Mouse (Mus musculus): ENCODE results near the gene Apol10b. TPM values are rescaled to one million over a fixed set of nuclear protein-coding genes. Genes with fewer than 3 reads are reported as not detected.
"Not testable (repeated sequence)": the region's sequence is repeated elsewhere in the genome, so short reads cannot be mapped to it uniquely, and the experiment has no call there.

The Apol10b gene
- 1 to 10 TPM; 3.3 to 7.0 TPM for polyA plus RNA-seq (2017; shearing (Covaris generic))

DNA sequence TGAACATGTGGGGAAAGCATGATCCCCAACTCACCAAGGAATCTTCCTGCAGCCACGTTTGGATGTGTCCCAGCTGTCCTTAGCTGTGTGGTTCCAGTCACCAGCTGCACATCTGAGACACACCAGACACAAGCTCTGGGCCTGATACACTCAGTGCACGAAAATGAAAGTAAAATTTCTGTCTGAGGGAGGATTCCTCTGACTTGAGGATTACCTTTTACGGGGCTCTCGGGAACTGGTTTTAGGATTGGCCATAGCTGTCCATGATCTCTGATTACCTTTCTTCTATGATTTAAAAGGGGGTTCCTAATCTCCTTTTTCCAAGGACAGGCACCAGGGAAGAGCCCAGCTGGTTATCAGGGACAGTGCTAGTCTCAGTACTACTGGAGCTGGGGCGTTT, at the start of gene Apol10b:
Gene Apol10b, minus strand, starts transcription at position 165 of the 400 bp plus-strand sequence.
- no peak for ATAC-seq

DNA sequence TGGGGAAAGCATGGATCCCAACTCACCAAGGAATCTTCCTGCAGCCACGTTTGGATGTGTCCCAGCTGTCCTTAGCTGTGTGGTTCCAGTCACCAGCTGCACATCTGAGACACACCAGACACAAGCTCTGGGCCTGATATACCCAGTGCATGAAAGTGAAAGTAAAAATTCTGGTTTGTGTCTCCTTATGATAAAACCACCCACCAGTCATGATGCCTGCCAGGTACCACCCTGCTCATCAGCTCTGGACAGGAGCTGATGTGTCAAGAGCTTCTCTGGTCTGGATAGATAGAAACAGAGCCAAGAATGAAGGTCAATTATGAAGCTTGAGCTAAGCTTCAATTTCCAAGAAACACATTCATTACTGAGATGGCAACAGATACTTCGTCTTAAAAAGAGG, 47.3 kb upstream of the Apol10b start, which contains the start of gene Apol11b:
Gene Apol11b, minus strand, starts transcription at position 111 of the 400 bp plus-strand sequence.
- not testable (repeated sequence) for ATAC-seq

DNA sequence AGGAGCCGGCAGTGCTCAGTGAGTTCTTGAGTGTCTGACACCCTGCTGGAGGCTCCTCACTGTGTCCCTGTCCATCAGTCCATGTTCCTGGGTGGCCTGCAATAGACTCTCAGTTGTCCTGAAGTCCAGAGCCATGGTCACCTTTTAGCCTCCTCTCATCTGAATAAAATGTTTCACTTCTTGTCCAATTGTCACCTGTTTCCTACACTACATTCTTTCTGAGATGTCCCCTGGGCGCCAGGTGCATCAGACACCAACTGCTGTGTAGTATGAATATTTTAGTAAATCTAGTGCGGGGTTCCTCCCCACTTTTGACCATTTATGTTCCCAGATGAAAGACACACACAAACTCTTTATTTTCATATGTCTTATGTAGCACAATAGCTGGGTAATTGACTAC, 33.9 kb upstream of the Apol10b start:
- ATAC-seq, result not testable (repeated sequence)

DNA sequence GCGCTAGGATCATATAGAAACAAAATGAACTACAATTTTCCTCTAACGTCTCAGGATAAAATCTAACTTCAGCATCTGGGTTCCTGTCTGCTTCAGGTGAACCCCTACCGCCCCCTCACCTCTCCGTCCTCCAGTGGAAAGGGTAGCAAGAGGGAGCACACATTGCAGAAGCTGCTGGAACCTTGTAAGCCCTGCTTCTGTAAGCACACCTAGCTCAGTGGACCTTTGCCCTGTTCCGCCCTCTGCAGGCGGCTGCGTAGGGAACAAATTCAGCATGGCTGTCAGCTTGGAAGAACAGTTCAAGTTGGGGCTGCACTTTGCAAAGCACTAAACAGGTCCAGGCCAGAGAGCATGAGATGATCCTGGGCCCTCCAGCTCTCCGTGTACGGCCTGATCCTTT, 32.7 kb upstream of the Apol10b start:
- ATAC-seq, result not testable (repeated sequence)

DNA sequence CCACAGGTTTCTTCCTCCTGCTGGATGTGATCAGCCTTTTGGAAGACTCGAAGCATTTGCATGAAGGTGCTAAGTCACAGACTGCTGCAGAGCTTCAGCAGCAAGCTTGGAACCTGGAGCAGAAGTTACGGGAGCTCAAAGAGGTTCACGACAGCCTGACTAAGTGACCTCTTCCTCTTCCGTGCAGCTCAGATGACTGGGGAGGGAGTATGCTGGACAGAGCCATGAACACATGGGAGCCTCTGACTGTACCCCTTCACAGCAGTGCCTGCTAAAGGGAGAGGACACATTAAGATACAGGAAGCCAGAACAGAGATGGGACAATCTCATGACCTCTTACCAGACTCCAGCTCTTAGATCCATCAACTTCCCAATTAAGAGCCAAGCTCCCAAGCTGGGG, 30.5 kb upstream of the Apol10b start:
- ATAC-seq, result not testable (repeated sequence)

DNA sequence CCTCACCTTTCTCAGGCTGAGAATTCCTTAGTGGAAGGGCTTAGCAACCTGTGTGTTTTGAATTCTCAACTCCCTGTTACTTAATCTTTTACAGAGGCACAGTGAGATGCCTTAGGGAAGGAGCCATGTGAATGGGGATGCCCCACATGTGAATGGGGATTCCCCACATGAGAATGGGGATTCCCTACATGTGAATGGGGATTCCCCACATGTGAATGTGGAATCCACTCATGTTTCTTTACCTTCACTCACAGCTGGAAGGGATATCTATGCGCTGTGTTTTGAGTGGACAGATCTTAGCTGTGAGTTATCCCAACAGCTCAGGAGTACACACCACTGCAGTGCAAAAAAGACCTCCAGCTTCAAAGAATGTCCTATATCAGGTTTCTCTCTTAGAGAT, 28.8 kb upstream of the Apol10b start:
- no peak for ATAC-seq

DNA sequence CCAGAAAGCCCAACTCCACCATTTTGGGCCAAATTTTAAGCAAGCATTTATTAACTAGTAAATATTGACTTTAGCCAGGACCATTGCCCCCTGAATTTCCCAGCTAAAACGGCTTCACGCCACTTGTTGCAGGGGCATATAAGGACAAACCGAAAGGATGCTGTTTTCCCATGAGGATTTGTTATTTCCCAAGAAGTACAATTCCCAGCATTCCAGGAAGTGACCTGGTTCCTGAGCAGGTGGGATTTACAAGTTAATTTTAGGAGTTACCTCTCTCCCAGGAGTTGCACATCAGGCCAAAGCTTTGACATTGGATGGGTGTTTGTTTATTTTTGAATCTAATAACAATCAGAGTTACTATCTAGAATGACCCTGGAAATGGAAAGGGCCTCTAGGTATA, 10.1 kb upstream of the Apol10b start:
- no peak for ATAC-seq

DNA sequence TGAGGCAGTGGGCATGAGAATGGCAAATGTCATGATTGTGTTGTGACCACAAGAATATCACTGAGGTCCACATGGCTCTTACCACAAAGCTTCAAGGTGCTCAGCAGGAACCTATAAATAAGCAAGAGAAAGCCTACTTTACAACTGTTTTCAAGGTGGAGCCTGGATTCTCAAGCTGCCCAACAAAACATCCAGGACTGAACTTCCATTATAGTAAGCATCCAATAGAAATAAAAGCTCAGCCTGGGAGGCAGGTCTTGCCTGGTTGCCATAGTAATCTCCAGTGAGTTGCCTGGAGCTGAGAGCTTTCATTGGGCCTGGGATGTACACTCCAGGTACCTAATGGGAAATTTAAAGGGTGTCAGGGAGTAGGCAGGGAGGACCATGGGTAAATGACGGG, 3.0 kb upstream of the Apol10b start, which contains the start of gene Gm36245:
Gene Gm36245, plus strand, starts transcription at position 301 of the 400 bp plus-strand sequence.
- ATAC-seq, result no peak

DNA sequence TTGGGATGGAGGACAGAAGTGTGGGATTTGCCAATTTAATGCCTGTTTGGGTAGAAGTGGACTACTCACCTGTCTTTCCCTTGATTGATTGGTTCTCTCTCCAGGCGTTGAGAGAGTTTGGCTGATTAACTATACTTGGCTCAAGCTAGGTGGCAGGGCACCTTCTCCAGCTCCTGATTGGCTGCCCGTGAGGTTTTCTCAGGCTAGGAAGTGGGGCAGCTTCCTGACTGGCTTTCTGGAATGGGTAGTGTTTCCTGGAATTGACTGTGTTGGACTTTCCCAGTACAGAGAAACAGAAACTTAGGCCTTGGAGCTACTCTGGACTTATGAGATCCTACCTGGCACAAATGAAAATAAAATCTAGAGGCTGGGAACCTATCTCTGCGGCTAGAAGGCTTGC, 2.5 kb upstream of the Apol10b start:
- no peak for ATAC-seq

DNA sequence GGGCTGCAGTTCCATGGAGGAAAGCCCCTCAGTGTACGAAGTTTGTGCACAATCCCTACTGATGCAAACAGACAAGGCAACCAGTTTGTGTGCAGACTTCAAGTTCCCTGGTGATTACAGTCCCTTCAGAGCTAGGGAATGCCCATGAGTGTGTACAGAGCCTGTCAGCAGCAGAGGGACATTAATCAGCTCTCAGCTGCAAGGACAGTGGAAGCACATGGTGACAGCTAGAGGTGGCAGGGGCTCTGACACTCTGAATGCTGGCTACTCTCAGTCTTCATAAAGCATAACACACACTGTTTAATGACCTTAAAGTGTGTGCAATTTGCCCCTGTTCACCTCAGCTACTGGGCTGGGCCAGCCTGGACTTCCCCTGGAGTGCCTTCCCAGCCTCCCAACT, 2.4 kb downstream of the Apol10b start:
- ATAC-seq, result no peak

DNA sequence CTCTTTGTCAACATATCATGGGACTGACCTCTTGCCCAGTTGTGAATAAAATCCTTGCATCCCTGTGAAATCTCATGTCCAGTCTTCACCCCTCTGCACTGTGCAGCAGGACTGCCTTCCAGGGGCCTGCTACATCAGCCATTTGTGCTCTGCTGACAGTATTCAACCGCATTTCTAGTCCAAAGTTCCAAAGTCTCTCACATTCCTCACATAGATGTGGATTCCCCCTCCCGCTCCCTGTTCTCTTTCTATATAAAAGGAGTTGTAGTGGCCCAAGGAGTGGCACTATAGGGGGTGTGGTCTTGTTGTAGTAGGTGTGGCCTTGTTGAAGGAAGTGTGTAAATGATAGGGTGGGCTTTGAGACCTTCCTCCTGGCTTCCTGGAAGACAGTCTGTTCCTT, 5.0 kb downstream of the Apol10b start:
- ATAC-seq, result no peak

DNA sequence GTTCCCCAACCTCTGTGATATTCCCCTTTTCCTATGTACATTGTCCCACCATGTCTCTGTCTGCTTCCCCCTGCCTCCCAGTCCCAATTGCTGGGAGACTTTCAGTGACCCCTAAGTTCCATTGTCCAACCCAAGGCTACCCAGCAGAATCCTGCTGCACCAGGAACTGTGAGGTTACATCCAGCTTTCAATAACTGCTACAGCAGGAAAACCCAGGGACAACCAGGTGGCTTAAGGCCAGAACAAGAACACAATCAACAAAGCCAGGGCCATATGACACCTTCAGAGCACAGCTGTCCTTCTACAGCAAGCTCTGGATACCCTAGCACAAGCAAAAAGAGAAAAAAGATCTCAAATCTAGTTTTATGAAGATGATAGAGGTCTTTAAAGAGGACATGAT, 6.9 kb downstream of the Apol10b start:
- ATAC-seq, result no peak

DNA sequence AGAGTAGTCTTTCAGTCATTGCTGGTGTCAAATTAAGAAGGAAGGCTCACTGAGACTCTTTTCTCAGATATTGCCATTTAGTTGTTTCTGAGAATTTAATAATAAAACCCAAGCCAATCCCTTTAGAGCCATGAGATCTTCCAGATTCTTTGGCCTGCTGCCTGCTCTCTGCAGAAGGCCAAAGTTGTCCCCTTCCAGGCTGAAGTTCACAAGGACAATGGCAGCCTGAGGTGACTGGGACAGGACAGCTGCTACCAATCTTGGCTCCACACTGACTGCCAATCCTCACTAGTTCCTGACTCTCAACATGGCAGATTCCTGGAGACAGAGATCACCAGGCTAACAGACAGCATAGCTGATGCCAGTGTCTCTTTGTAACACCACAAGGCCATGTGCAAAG, 8.9 kb downstream of the Apol10b start:
- no peak for ATAC-seq

DNA sequence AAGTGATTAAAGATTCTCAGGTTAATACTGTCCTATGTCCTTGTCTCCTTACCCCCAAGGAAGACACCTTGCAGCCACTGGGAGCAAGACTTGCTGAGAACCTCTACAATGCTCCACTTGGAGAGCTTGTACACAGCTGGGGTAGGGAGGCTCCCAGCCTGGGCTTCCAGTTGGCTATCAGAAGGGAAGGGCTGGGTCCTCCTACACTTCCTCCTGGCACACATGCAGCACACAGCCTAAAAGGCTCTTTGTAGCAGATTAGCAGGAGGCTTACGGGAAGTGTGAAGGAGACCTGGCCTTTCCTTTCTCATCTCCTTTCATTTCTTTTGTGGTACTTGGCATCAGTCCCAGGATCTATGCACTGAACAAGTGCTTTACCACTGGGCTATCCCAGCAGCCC, 14.2 kb downstream of the Apol10b start:
- no peak for ATAC-seq

DNA sequence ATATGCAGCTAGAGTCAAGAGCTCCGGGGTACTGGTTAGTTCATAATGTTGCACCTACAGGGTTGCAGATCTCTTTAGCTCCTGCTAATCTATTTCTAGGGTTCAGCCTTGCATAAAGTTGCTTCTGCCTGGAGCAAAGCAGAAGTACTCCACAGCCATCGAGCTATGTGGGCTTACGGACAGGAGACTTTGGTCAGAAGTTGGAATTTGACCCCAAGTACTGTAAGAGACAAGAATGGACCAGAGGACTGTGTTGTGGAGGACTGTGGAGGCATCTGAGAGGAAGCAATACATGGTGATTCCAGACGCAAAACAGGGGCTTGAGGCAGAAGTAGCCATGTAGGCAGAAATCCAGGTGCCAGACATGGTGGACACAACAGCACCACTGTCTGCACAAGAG, 16.6 kb downstream of the Apol10b start:
- no peak for ATAC-seq

DNA sequence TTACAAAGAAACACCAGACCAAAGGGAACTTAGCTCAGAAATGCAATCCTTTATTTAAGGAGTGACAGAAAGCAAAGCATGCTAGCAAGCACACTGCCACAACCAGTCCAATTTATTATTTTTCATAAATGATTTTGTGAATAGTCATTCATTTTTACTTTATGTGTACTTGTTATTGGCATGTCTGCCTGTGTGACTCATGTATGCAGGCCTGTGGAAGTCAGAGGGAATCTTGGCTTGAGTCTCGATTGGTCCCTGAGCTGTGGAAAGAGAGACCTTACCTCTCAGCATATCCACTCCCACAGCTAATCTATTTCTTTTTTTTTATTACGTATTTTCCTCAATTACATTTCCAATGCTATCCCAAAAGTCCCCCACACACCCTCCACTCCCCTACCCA, 17.1 kb downstream of the Apol10b start:
- ATAC-seq, result no peak

DNA sequence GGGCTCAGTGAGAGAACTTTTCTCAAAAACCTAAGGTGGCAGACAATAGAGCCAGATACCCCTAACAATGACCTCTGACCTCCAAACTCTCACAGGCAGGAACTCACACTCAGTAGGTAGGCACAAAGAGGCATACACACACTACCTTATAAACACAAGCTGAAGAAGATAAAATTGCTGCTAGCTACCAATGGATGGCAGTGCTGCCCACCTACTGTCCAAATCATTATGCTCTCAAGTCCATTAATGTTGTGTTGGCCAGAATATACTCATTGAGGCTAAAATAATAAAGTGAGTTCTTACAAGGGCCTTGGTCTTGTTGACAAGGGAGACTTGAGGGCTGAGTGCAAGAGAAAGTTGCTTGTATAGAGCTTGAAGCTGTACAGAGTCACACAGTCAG, 32.7 kb downstream of the Apol10b start:
- no peak for ATAC-seq

DNA sequence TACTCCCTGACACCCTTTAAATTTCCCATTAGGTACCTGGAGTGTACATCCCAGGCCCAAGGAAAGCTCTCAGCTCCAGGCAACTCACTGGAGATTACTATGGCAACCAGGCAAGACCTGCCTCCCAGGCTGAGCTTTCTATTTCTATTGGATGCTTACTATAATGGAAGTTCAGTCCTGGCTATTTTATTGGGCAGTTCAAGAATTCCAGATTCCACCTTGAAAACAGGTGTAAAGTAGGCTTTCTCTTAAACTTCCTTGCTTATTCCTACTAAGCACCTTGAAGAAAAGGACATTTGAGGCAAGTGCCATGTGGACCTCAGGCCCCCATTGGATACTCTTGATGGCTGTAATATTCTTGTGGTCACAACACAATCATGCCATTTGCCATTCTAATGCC, 34.1 kb downstream of the Apol10b start, which contains the start of gene 1700025B11Rik:
Gene 1700025B11Rik, minus strand, starts transcription at position 101 of the 400 bp plus-strand sequence.
- no peak for ATAC-seq

DNA sequence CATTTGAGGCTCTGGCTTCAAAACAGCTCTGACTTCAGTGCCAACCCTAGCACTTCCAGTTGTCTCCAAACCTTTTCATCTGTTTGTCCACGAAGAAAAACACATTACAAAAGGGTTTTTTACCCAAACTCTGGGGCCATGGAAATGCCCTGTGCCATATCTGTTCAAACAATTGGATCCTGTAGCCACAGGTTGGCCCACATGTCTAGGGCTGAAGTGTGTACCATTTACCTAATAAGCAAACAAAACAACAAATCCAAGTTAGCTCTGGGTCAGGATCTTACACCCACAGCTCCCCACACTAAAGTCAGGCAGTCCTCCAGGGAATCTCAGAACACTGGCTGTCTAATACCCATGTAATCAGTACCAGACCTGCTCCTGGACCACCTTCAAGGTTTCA, 56.7 kb downstream of the Apol10b start:
- ATAC-seq, result not testable (repeated sequence)

Other genes with a start within 250 kb of the Apol10b start
- gene Apol7a, start 197.0 kb downstream of the Apol10b start, polyA plus RNA-seq (2017; shearing (Covaris generic)), result not detected
- 10 to 100 TPM; 11.5 to 12.7 TPM for gene Apol9a, start 185.0 kb downstream of the Apol10b start, polyA plus RNA-seq (2017; shearing (Covaris generic))
- gene Apol7b, start 148.6 kb downstream of the Apol10b start, polyA plus RNA-seq (2017; shearing (Covaris generic)), result under 1 TPM; 0.21 to 0.31 TPM
- not detected for gene Apol10a, start 119.1 kb downstream of the Apol10b start, polyA plus RNA-seq (2017; shearing (Covaris generic))
- gene Apol11a, start 87.9 kb downstream of the Apol10b start, polyA plus RNA-seq (2017; shearing (Covaris generic)), result under 1 TPM in 1 of 2 experiments, not detected in 1; 0.27 TPM
- not detected for gene Apol7c, start 62.8 kb downstream of the Apol10b start, polyA plus RNA-seq (2017; shearing (Covaris generic))
- not detected for gene 1700025B11Rik, start 34.2 kb downstream of the Apol10b start, polyA plus RNA-seq (2017; shearing (Covaris generic))
- not detected for gene Gm36245, start 3.1 kb upstream of the Apol10b start, polyA plus RNA-seq (2017; shearing (Covaris generic))
- gene Apol11b, start 47.2 kb upstream of the Apol10b start, polyA plus RNA-seq (2017; shearing (Covaris generic)), result 1 to 10 TPM in 1 of 2 experiments, under 1 TPM in 1; 0.22 to 2.4 TPM
- gene Apol7e, start 102.7 kb upstream of the Apol10b start, polyA plus RNA-seq (2017; shearing (Covaris generic)), result 10 to 100 TPM; 36.7 to 51.7 TPM
- 10 to 100 TPM; 43.8 to 61.2 TPM for gene Apol9b, start 132.9 kb upstream of the Apol10b start, polyA plus RNA-seq (2017; shearing (Covaris generic))
- not detected for gene Apol8, start 160.9 kb upstream of the Apol10b start, polyA plus RNA-seq (2017; shearing (Covaris generic))
- 100 to 1,000 TPM; 243 to 280 TPM for gene Myh9, start 246.1 kb upstream of the Apol10b start, polyA plus RNA-seq (2017; shearing (Covaris generic))